Mouse (Mus musculus) midbrain, embryonic 11.5 days (tissue): ENCODE measurements around the gene Drd1. TPM values are rescaled to one million over a fixed set of nuclear protein-coding genes. Genes with fewer than 3 reads are reported as not detected.

Experiments
- ATAC-seq: fragments of 200-750 bp; cut with Nextera tagmentation; 2 replicates; pipeline ENCODE4 v1.8.0; 2017; ENCODE audit warnings: moderate TSS enrichment, moderate library complexity; ENCODE audit not compliant: low FRiP score
- DNase-seq: peaks from one replicate; pipeline ENCODE4 v3.0.0; 2015; ENCODE audit warnings: low spot score; ENCODE audit errors: missing footprints
- H3K27ac ChIP-seq: fragments of 300-500 bp; sonication (generic); 2 replicates; pipeline ENCODE4 v1.5.1; 2014; ENCODE audit warnings: low read depth, low read length
- H3K27me3 ChIP-seq: fragments of 300-500 bp; sonication (generic); 2 replicates; pipeline ENCODE4 v1.6.1; 2014; ENCODE audit warnings: mild to moderate bottlenecking, low read length, moderate library complexity, mixed read lengths; ENCODE audit not compliant: control insufficient read depth, insufficient read depth
- H3K36me3 ChIP-seq: fragments of 300-500 bp; sonication (generic); 2 replicates; pipeline ENCODE4 v1.6.1; 2014; ENCODE audit warnings: mild to moderate bottlenecking, low read length, moderate library complexity, mixed read lengths; ENCODE audit not compliant: control insufficient read depth, insufficient read depth
- H3K4me1 ChIP-seq: fragments of 300-500 bp; sonication (generic); 2 replicates; pipeline ENCODE4 v1.6.1; 2014; ENCODE audit warnings: low read length; ENCODE audit not compliant: control insufficient read depth, insufficient read depth
- H3K4me2 ChIP-seq: fragments of 300-500 bp; sonication (generic); 2 replicates; pipeline ENCODE4 v1.6.1; 2014; ENCODE audit warnings: mild to moderate bottlenecking, moderate library complexity
- H3K4me3 ChIP-seq: fragments of 300-500 bp; sonication (generic); 2 replicates; pipeline ENCODE4 v1.5.1; 2014; ENCODE audit warnings: low read depth, low read length
- H3K9ac ChIP-seq: fragments of 300-500 bp; sonication (generic); 2 replicates; pipeline ENCODE4 v1.6.1; 2014; ENCODE audit warnings: low read length
- H3K9me3 ChIP-seq: fragments of 300-500 bp; sonication (generic); 2 replicates; pipeline ENCODE4 v1.6.1; 2016; ENCODE audit warnings: low read length; ENCODE audit not compliant: control insufficient read depth
- WGBS: fragments of 180-500 bp; shearing (Covaris S2); extraction: QIAGEN DNeasy Blood & Tissue Kit; methylation state at CpG from one replicate; pipeline ENCODE4 v1.1.7; 2014; 5-methylcytosine and 5-hydroxymethylcytosine counted together
- polyA plus RNA-seq: library from polyadenylated mRNA; unstranded; fragments of >200 nt; fragmentation: Nextera tagmentation; extraction: Ambion mirVana; gene quantifications from 2 replicates; pipeline ENCODE4 v1.2.1, GENCODE M21; 2014

The Drd1 gene
- polyA plus RNA-seq, 1 experiment from 2014 or later: 0.55 TPM

- Histone ChIP-seq H3K9me3 (no peaks in the 10 kb centered on the region), H3K4me2 (no peak overlapping the region), H3K27me3 (no peaks in the 10 kb centered on the region), H3K4me1 (no peaks in the 10 kb centered on the region), H3K36me3 (no peaks in the 10 kb centered on the region), H3K4me3 (no peak overlapping the region), H3K27ac (no peak overlapping the region), H3K9ac (no peak overlapping the region)
- no peak for ATAC-seq
- WGBS: 77% methylated on average over 1 of the region's 1 CpGs
- no peak for DNase-seq
These were observed 20.0 kb downstream of the Drd1 start for GRCm38 (mm10) chr13:54035541-54035940.

GRCm38 (mm10) chr13:54033653-54034052, 21.9 kb downstream of the Drd1 start:
- DNase-seq (no peak), ATAC-seq (no peak)
- Histone ChIP-seq H3K4me2 (no peak overlapping the region), H3K9me3 (no peaks in the 10 kb centered on the region), H3K4me1 (no peaks in the 10 kb centered on the region), H3K36me3 (no peaks in the 10 kb centered on the region), H3K27me3 (no peaks in the 10 kb centered on the region), H3K27ac (no peak overlapping the region), H3K9ac (no peak overlapping the region), H3K4me3 (no peak overlapping the region)
- 84% methylated on average over 4 of the region's 4 CpGs for WGBS

GRCm38 (mm10) chr13:54027079-54027478, 28.4 kb downstream of the Drd1 start:
- ATAC-seq: no peak
- H3K36me3 ChIP-seq: no peaks in the 10 kb centered on the region
- H3K27me3 ChIP-seq: no peaks in the 10 kb centered on the region
- no peak for DNase-seq
- H3K9ac ChIP-seq: no peak overlapping the region
- no peaks in the 10 kb centered on the region for H3K4me1 ChIP-seq
- no peak overlapping the region for H3K4me2 ChIP-seq
- no peak overlapping the region for H3K4me3 ChIP-seq
- no peaks in the 10 kb centered on the region for H3K9me3 ChIP-seq
- no peak overlapping the region for H3K27ac ChIP-seq
- whole genome bisulfite sequencing: 83% methylated on average over 7 of the region's 7 CpGs

GRCm38 (mm10) chr13:54023311-54023710, 32.2 kb downstream of the Drd1 start:
- H3K9ac ChIP-seq: no peak overlapping the region
- H3K4me2 ChIP-seq: no peak overlapping the region
- no peaks in the 10 kb centered on the region for H3K27me3 ChIP-seq
- no peak overlapping the region for H3K27ac ChIP-seq
- ATAC-seq (no peak), DNase-seq (no peak)
- no peaks in the 10 kb centered on the region for H3K36me3 ChIP-seq
- WGBS: 82% methylated on average over 5 of the region's 5 CpGs
- H3K9me3 ChIP-seq: no peaks in the 10 kb centered on the region
- H3K4me3 ChIP-seq: no peak overlapping the region
- no peaks in the 10 kb centered on the region for H3K4me1 ChIP-seq

GRCm38 (mm10) chr13:54008716-54009115, 46.8 kb downstream of the Drd1 start:
- Histone ChIP-seq H3K27me3 (no peaks in the 10 kb centered on the region), H3K4me1 (no peaks in the 10 kb centered on the region), H3K36me3 (no peaks in the 10 kb centered on the region), H3K9ac (no peak overlapping the region), H3K9me3 (no peaks in the 10 kb centered on the region), H3K4me2 (no peak overlapping the region), H3K4me3 (no peak overlapping the region), H3K27ac (no peak overlapping the region)
- no peak for ATAC-seq
- no peak for DNase-seq
- WGBS: 95% methylated on average over 4 of the region's 4 CpGs

Other genes with a start within 250 kb of the Drd1 start
- 92.7 and 94.9 TPM in 2 replicates for gene Sfxn1, start 16.2 kb upstream of the Drd1 start, polyA plus RNA-seq
- gene Hrh2, start 136.4 kb upstream of the Drd1 start, polyA plus RNA-seq: 0.07 TPM in 1 of 2 replicates, not detected in the other